Mouse (Mus musculus) embryonic facial prominence, embryonic 10.5 days (tissue): ENCODE data around the gene Sult1a1. TPM values are rescaled to one million over a fixed set of nuclear protein-coding genes. Genes with fewer than 3 reads are reported as not detected.

Experiments used
- DNase-seq: peaks from one replicate; pipeline ENCODE4 v3.0.0-alpha.2; 2017; ENCODE audit warnings: low spot score
- H3K27ac ChIP-seq: fragments of 300-500 bp; sonication (generic); replicated peaks from 2 replicates; pipeline ENCODE4 v1.5.1; 2016; ENCODE audit warnings: mild to moderate bottlenecking
- H3K27me3 ChIP-seq: fragments of 300-500 bp; sonication (generic); replicated peaks from 2 replicates; pipeline ENCODE4 v1.6.1; 2016; ENCODE audit warnings: low read depth, mild to moderate bottlenecking; ENCODE audit not compliant: poor library complexity, severe bottlenecking
- H3K36me3 ChIP-seq: fragments of 300-500 bp; sonication (generic); replicated peaks from 2 replicates; pipeline ENCODE4 v1.6.1; 2016; ENCODE audit warnings: mild to moderate bottlenecking, moderate library complexity
- H3K4me1 ChIP-seq: fragments of 300-500 bp; sonication (generic); 2 replicates; pipeline ENCODE4 v1.6.1; 2016
- H3K4me3 ChIP-seq: fragments of 300-500 bp; sonication (generic); 2 replicates; pipeline ENCODE4 v1.5.1; 2016; ENCODE audit warnings: mild to moderate bottlenecking, moderate library complexity
- H3K9me3 ChIP-seq: fragments of 300-500 bp; sonication (generic); 2 replicates; pipeline ENCODE4 v1.6.1; 2016; ENCODE audit warnings: mild to moderate bottlenecking
- WGBS: fragments of 180-500 bp; shearing (Covaris S2); methylation state at CpG from one replicate; pipeline ENCODE4 v1.1.7; 2016; 5-methylcytosine and 5-hydroxymethylcytosine counted together
- polyA plus RNA-seq: library from polyadenylated mRNA; unstranded; fragments of >200 nt; fragmentation: Nextera tagmentation; extraction: Ambion mirVana; gene quantifications from 2 replicates; pipeline ENCODE4 v1.2.1, GENCODE M21; 2016

The Sult1a1 gene
- polyA plus RNA-seq, result 0.32 and 0.40 TPM in 2 replicates

GRCm38 (mm10) chr7:126676207-126676606, at the start of gene Sult1a1:
Gene Sult1a1 (minus strand): TSS chr7:126676432.
- no peak for DNase-seq
- no peaks in the 10 kb centered on the region for H3K27me3 ChIP-seq
- H3K4me1 ChIP-seq, result no peaks in the 10 kb centered on the region
- H3K9me3 ChIP-seq, result no peaks in the 10 kb centered on the region
- WGBS, result 79% methylated on average over 1 of the region's 1 CpGs
- H3K27ac ChIP-seq, result no peak within 1 kb of the TSS
- H3K36me3 ChIP-seq, result peaks cover 73% of the 10 kb centered on the region
- H3K4me3 ChIP-seq, result no peak within 1 kb of the TSS

GRCm38 (mm10) chr7:126725667-126726066, 49.4 kb upstream of the Sult1a1 start:
- Histone ChIP-seq H3K4me1 (no peaks in the 10 kb centered on the region), H3K9me3 (peaks cover 2% of the 10 kb centered on the region; the same call in 1 of the 2 replicates), H3K27me3 (no peaks in the 10 kb centered on the region), H3K36me3 (no peaks in the 10 kb centered on the region), H3K4me3 (no peak overlapping the region), H3K27ac (no peak overlapping the region)
- DNase-seq, result no peak
- 83% methylated on average over 5 of the region's 5 CpGs for WGBS

DNA sequence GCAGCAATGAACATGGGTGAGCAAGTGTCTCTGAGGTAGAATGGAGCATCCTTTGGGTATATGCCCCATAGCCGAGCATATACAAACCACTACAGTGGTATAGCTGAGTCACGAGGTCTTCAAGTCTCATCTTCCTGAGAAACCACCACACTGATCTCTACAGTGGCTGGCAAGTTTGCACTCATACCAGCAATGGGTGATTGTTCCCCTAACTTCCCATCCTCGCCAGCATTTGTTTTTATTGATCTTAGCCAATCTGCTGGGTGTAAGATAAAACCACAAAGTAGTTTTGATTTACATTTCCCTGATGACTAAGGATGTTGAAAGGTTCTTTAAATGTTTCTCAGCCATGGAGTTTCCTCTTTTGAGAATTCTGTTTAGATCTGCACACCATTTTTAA, 48.8 kb upstream of the Sult1a1 start:
- Histone ChIP-seq H3K36me3 (no peaks in the 10 kb centered on the region), H3K4me3 (no peak overlapping the region), H3K4me1 (no peaks in the 10 kb centered on the region), H3K9me3 (peaks cover 2% of the 10 kb centered on the region; the same call in 1 of the 2 replicates), H3K27ac (no peak overlapping the region), H3K27me3 (no peaks in the 10 kb centered on the region)
- DNase-seq, result no peak
- WGBS, result 73% methylated on average over 3 of the region's 3 CpGs

DNA sequence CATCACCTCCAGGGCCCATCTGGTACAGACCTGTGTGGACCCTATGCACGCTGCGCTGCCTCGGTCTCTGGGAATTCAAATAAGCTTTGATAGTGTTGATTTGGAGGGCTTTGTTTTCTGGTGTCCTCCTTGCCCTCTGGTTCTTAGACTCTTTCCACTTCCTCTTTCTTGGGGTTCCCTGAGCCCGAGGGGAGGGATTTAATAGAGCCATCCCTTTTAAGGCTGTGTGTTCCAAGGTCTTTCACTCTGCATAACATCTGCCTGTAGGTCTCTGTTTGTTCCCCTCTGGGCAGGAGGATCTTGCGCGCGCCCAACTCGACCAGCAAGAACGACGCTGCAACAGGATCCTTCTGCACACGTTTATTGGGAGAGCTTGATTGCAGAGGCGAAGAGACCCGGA, 45.4 kb upstream of the Sult1a1 start:
- Histone ChIP-seq H3K27me3 (no peaks in the 10 kb centered on the region), H3K36me3 (no peaks in the 10 kb centered on the region), H3K9me3 (peaks cover 2% of the 10 kb centered on the region; the same call in 1 of the 2 replicates), H3K27ac (no peak overlapping the region), H3K4me1 (no peaks in the 10 kb centered on the region), H3K4me3 (no peak overlapping the region)
- DNase-seq, result no peak
- WGBS, result 92% methylated on average over 13 of the region's 13 CpGs

DNA sequence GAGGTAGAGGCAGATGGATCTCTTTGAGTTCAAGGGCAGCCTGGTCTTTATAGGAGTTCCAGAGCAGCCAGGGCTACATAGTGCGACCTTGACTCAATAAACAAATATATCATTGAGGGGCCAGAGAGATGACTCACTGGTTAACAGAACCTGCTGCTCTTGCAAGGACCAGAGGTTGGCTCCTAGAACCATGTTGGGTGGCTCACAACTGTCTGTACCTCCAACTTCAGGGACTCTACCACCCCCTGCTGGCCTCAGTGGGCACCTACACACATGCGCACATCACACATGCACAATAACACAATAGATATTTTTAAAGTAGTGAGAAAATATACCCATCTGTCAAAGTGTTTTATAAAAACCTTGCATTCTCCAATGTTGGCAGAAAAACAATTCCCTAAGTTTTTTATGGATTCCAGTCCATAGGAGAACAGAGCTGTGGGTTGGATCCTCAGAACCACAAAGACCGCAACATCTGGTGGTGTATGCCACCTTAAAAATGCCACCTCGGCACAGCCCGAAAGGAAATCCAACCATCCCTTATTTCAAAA, 42.6 kb upstream of the Sult1a1 start:
- Histone ChIP-seq H3K27me3 (no peaks in the 10 kb centered on the region), H3K4me3 (no peak overlapping the region), H3K4me1 (no peaks in the 10 kb centered on the region), H3K27ac (no peak overlapping the region), H3K9me3 (peaks cover 2% of the 10 kb centered on the region; the same call in 1 of the 2 replicates), H3K36me3 (no peaks in the 10 kb centered on the region)
- 93% methylated on average over 5 of the region's 5 CpGs for WGBS
- DNase-seq, result no peak

- Histone ChIP-seq H3K27me3 (no peaks in the 10 kb centered on the region), H3K36me3 (no peaks in the 10 kb centered on the region)
- WGBS, result 90% methylated on average over 3 of the region's 3 CpGs
These were observed 41.3 kb upstream of the Sult1a1 start for GRCm38 (mm10) chr7:126717566-126717965.

DNA sequence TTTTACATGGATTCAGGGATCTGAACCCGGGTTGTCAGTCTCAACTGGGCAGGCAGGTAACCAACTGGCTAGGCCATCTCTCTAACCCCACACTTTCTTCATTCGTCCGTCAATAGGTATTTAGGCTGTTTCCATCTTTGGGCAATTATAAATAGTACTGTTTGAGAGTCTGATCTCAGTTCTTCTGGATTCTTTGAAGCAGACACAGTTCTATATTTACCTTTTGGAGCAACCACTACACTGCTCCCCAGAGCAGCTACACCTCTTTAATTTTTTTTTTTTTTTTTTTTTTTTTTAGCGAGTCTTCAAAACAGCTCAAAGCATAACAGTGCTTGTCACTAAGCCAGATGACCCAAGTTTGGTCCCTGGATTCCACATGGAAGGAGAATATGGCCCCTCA, 39.4 kb upstream of the Sult1a1 start:
- no peaks in the 10 kb centered on the region for H3K27me3 ChIP-seq
- no peak overlapping the region for H3K4me3 ChIP-seq
- H3K9me3 ChIP-seq, result no peaks in the 10 kb centered on the region
- no peaks in the 10 kb centered on the region for H3K4me1 ChIP-seq
- WGBS, result 79% methylated on average over 4 of the region's 4 CpGs
- H3K36me3 ChIP-seq, result no peaks in the 10 kb centered on the region
- no peak overlapping the region for H3K27ac ChIP-seq
- DNase-seq, result no peak

More at GRCm38 (mm10) chr7:126717566-126717965, 41.3 kb upstream of the Sult1a1 start:
- Histone ChIP-seq H3K4me1 (no peaks in the 10 kb centered on the region), H3K27ac (no peak overlapping the region), H3K4me3 (no peak overlapping the region), H3K9me3 (peaks cover 2% of the 10 kb centered on the region; the same call in 1 of the 2 replicates)
- DNase-seq, result no peak

GRCm38 (mm10) chr7:126711910-126712309, 35.7 kb upstream of the Sult1a1 start:
- Histone ChIP-seq H3K4me3 (no peak overlapping the region), H3K36me3 (no peaks in the 10 kb centered on the region), H3K9me3 (peaks cover 8% of the 10 kb centered on the region; the same call in 1 of the 2 replicates), H3K27ac (no peak overlapping the region), H3K27me3 (no peaks in the 10 kb centered on the region), H3K4me1 (no peaks in the 10 kb centered on the region)
- 74% methylated on average over 3 of the region's 3 CpGs for WGBS
- DNase-seq, result no peak

GRCm38 (mm10) chr7:126710266-126710665, 34.0 kb upstream of the Sult1a1 start:
- Histone ChIP-seq H3K4me1 (peaks cover under 1% of the 10 kb centered on the region; the same call in 1 of the 2 replicates), H3K4me3 (no peak overlapping the region), H3K27ac (no peak overlapping the region), H3K27me3 (peaks cover 14% of the 10 kb centered on the region), H3K9me3 (peaks cover 8% of the 10 kb centered on the region; the same call in 1 of the 2 replicates), H3K36me3 (no peaks in the 10 kb centered on the region)
- DNase-seq, result no peak
- WGBS, result 76% methylated on average over 4 of the region's 4 CpGs

GRCm38 (mm10) chr7:126708175-126708952, 32.1 kb upstream of the Sult1a1 start:
- no peak for DNase-seq
- Histone ChIP-seq H3K9me3 (peaks cover 8% of the 10 kb centered on the region; the same call in 1 of the 2 replicates), H3K36me3 (no peaks in the 10 kb centered on the region), H3K4me1 (peaks cover 16% of the 10 kb centered on the region), H3K27ac (no peak overlapping the region), H3K4me3 (no peak overlapping the region), H3K27me3 (peaks cover 33% of the 10 kb centered on the region)
- 83% methylated on average over 10 of the region's 10 CpGs for WGBS

DNA sequence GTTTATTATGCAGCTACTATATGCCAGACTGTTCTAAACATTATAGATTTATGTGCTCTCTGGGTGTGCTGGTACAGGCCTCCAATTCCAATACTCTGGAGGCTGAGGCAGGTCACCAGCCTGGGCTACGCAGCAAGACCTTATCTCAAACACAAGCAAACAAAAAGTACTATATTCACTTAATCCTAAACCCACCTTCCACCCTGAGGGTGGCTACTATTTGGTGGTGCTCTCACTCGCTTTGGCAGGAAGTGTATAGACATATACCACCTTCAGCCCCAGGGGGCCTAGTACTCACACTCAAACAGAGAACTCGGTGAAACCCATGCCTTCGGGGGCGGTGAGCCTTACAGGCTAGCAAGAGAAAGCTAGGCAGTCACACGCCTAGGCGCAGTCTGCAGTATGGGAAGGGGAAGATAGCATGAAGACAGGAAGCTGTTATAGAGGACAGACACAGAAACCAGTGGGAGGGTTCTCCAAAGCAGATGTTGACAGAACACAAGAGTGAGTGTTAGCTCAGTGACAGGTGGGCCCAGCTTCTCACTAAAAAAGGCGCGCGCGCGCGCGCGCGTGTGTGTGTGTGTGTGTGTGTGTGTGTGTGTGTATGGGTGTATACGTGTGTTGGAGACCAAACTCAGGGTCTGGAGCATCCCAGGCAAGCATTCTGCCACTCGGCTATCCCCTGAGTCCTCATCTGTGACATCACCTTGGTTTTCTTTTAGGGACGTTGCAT, 31.4 kb upstream of the Sult1a1 start, which contains the start of gene Coro1a:
TSS of gene Coro1a (minus strand) at position 346 of the 733 bp plus-strand sequence.
- Histone ChIP-seq H3K4me1 (peaks cover 16% of the 10 kb centered on the region), H3K9me3 (peaks cover 8% of the 10 kb centered on the region; the same call in 1 of the 2 replicates), H3K36me3 (no peaks in the 10 kb centered on the region), H3K4me3 (no peak within 1 kb of the TSS), H3K27ac (no peak within 1 kb of the TSS), H3K27me3 (peaks cover 41% of the 10 kb centered on the region)
- no peak for DNase-seq
- WGBS, result 91% methylated on average over 19 of the region's 19 CpGs
